Mouse (Mus musculus) lung, embryonic 15.5 days (tissue): ENCODE measurements around the gene Kcnk3. TPM values are rescaled to one million over a fixed set of nuclear protein-coding genes. Genes with fewer than 3 reads are reported as not detected.
A peak's percentile ranks its signal among the peaks of the same experiment; 100 is the strongest.

Source experiments
- ATAC-seq: fragments of 200-750 bp; cut with Nextera tagmentation; 2 replicates; pipeline ENCODE4 v1.8.0; 2017; ENCODE audit warnings: moderate number of reproducible peaks, borderline replicate concordance; ENCODE audit not compliant: low FRiP score, low TSS enrichment; ENCODE audit errors: extremely low read depth
- H3K27ac ChIP-seq: fragments of 300-500 bp; sonication (generic); 2 replicates; pipeline ENCODE4 v1.5.1; 2015; ENCODE audit warnings: moderate library complexity, mild to moderate bottlenecking, inconsistent platforms
- H3K27me3 ChIP-seq: fragments of 300-500 bp; sonication (generic); 2 replicates; pipeline ENCODE4 v1.6.1; 2015; ENCODE audit warnings: inconsistent platforms
- H3K36me3 ChIP-seq: fragments of 300-500 bp; sonication (generic); 2 replicates; pipeline ENCODE4 v1.6.1; 2015; ENCODE audit warnings: inconsistent platforms
- H3K4me1 ChIP-seq: fragments of 300-500 bp; sonication (generic); 2 replicates; pipeline ENCODE4 v1.6.1; 2015; ENCODE audit warnings: inconsistent platforms
- H3K4me2 ChIP-seq: fragments of 300-500 bp; sonication (generic); 2 replicates; pipeline ENCODE4 v1.6.1; 2015; ENCODE audit warnings: inconsistent platforms, mild to moderate bottlenecking, moderate library complexity
- H3K4me3 ChIP-seq: fragments of 300-500 bp; sonication (generic); 2 replicates; pipeline ENCODE4 v1.5.1; 2015; ENCODE audit warnings: mild to moderate bottlenecking, inconsistent platforms
- H3K9ac ChIP-seq: fragments of 300-500 bp; sonication (generic); 2 replicates; pipeline ENCODE4 v1.6.1; 2015; ENCODE audit warnings: inconsistent platforms
- H3K9me3 ChIP-seq: fragments of 300-500 bp; sonication (generic); 2 replicates; pipeline ENCODE4 v1.6.1; 2016; ENCODE audit warnings: inconsistent platforms
- WGBS: fragments of 180-500 bp; shearing (Covaris S2); methylation state at CpG from one replicate; pipeline ENCODE4 v1.1.7; 2015; 5-methylcytosine and 5-hydroxymethylcytosine counted together
- polyA plus RNA-seq: library from polyadenylated mRNA; unstranded; fragments of >200 nt; fragmentation: Nextera tagmentation; extraction: Ambion mirVana; gene quantifications from 2 replicates; pipeline ENCODE4 v1.2.1, GENCODE M21; 2015

Kcnk3 gene
- polyA plus RNA-seq, 1 experiment from 2014 or later: 23.1 TPM

DNA sequence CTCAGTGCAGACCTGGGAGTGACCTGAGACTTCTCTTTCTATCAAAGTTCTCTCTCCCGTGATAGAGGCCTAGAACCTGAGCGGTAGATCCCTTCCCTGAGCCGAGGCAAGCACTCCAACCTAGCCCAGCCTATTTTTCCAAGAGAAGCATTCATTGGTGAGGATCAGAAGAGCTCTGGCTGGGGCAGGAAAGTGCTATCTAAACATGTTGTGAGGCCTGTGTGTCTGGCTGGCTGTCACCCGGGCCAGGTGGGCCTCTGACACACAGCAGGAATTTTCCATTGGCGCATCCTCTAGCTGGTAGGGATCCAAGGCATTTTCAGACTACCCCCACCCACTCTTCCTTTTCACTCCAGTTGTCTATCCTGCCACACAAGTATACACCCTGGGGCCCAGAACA is 16.1 kb upstream of the Kcnk3 start:
- ATAC-seq: no peak
- no peak overlapping the region for H3K4me2 ChIP-seq
- no peaks in the 10 kb centered on the region for H3K36me3 ChIP-seq
- H3K27me3 ChIP-seq: no peaks in the 10 kb centered on the region
- H3K27ac ChIP-seq: no peak overlapping the region
- no peaks in the 10 kb centered on the region for H3K9me3 ChIP-seq
- no peak overlapping the region for H3K4me3 ChIP-seq
- H3K9ac ChIP-seq: no peak overlapping the region
- H3K4me1 ChIP-seq: no peaks in the 10 kb centered on the region
- WGBS: 47% methylated on average over 5 of the region's 5 CpGs

DNA sequence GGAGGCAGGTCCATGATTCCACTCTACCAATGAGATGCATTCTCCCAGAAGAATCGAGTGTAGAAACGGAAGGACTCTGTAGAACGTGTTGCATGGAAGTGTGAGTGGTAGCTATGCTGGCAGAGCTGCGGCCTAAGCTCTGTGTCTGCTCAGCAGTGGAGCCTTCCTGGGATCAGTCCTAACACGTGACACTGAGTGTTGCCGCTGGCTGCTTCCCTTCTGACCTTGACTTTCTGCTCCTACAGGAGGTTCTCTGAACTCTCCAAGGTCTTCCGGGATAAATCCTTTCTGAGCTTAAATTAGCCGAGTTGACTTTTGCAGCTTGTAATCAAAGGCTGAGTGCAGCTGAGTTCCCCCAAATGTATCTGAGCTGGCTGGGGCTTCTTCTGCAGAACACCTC is 13.6 kb upstream of the Kcnk3 start:
- WGBS: 84% methylated on average over 8 of the region's 8 CpGs
- no peak overlapping the region for H3K9ac ChIP-seq
- no peaks in the 10 kb centered on the region for H3K36me3 ChIP-seq
- no peak overlapping the region for H3K27ac ChIP-seq
- no peaks in the 10 kb centered on the region for H3K9me3 ChIP-seq
- H3K4me1 ChIP-seq: no peaks in the 10 kb centered on the region
- no peak for ATAC-seq
- H3K4me2 ChIP-seq: no peak overlapping the region
- H3K4me3 ChIP-seq: no peak overlapping the region
- H3K27me3 ChIP-seq: no peaks in the 10 kb centered on the region

DNA sequence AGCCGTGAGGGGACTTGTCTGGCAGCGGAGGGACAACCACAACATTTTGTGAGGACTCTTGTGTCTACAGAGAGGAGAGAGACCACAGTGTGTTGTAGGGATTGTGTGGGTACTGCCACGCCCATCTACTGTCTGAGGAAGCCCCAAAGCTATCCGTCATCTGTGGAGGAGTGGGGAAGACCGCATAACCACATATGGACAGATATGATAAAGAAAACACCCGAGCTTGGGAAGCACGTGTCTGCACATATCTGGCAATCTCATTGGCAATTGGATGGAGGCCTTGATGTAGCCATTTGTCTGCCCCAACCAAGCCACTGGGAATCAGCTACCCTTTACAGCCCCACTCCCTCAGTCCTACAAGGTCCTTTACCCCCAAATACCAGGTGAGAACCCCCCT is 11.7 kb upstream of the Kcnk3 start:
- H3K4me2 ChIP-seq: no peak overlapping the region
- no peaks in the 10 kb centered on the region for H3K9me3 ChIP-seq
- no peak overlapping the region for H3K9ac ChIP-seq
- H3K27ac ChIP-seq: no peak overlapping the region
- no peak for ATAC-seq
- 0 out of 2 replicates have a peak, but pooled peaks cover 2% of the 10 kb centered on the region for H3K4me1 ChIP-seq
- no peaks in the 10 kb centered on the region for H3K27me3 ChIP-seq
- H3K36me3 ChIP-seq: no peaks in the 10 kb centered on the region
- 68% methylated on average over 7 of the region's 7 CpGs for WGBS
- no peak overlapping the region for H3K4me3 ChIP-seq

DNA sequence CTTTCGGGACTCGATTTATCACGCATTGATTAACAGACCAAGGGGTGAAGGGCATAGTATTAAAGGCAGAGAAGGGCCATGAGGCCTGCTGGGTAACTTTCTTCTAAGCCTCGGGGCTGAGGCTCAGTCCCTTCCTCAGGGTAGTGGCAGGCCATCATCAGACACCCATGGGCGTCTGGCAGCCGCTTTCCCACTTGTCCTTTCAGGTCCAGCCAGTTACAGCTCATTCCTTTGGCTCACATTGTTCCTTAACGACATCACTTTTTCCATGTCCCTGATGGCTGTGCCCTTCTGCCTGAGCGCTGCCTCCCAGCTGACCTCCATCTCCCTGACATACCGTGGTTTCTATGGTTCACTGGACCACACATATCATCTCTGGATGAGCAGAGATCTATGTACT is 10.7 kb upstream of the Kcnk3 start:
- no peak overlapping the region for H3K4me3 ChIP-seq
- ATAC-seq: no peak
- no peak overlapping the region for H3K4me2 ChIP-seq
- H3K9ac ChIP-seq: no peak overlapping the region
- WGBS: 46% methylated on average over 9 of the region's 9 CpGs
- no peaks in the 10 kb centered on the region for H3K36me3 ChIP-seq
- peaks cover 13% of the 10 kb centered on the region; the same call in 1 of the 2 replicates for H3K4me1 ChIP-seq
- H3K27ac ChIP-seq: no peak overlapping the region
- H3K27me3 ChIP-seq: no peaks in the 10 kb centered on the region
- no peaks in the 10 kb centered on the region for H3K9me3 ChIP-seq

DNA sequence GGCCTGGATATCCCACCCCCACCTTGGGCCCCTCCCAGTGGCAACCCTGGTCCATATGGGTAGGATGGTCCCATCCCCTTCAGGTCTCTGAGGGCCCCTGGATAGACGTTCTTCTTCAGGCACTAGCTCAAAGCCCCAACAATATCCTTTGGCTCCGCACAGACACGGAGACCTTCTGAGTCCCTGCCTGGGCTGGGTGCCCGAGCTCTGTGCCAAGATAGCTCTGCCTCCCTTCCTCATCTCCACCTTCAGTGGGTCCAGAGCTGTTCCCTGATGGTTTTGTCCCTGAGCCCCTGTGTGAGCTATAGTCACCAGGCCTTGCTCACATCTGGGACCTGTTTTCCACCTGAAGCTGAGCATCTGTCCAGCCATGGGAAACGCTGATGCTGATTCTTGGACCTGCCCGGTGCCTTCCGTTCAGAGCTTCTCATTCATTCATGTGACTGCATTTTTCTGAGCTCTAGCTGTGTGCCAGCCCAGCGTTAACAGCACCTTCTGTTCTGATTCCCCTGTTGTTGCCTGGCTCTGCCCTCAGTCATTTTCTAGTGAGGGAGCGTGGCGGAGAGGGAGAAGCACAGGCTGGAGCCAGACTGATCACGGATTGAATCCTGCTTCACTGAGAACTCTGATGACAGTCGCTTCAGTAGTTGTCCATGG is 10.2 kb upstream of the Kcnk3 start:
- no peak overlapping the region for H3K27ac ChIP-seq
- H3K9ac ChIP-seq: no peak overlapping the region
- no peaks in the 10 kb centered on the region for H3K9me3 ChIP-seq
- WGBS: 72% methylated on average over 12 of the region's 12 CpGs
- no peak for ATAC-seq
- peaks cover 17% of the 10 kb centered on the region; the same call in 1 of the 2 replicates for H3K4me1 ChIP-seq
- no peak overlapping the region for H3K4me2 ChIP-seq
- no peaks in the 10 kb centered on the region for H3K36me3 ChIP-seq
- H3K27me3 ChIP-seq: no peaks in the 10 kb centered on the region
- H3K4me3 ChIP-seq: no peak overlapping the region

DNA sequence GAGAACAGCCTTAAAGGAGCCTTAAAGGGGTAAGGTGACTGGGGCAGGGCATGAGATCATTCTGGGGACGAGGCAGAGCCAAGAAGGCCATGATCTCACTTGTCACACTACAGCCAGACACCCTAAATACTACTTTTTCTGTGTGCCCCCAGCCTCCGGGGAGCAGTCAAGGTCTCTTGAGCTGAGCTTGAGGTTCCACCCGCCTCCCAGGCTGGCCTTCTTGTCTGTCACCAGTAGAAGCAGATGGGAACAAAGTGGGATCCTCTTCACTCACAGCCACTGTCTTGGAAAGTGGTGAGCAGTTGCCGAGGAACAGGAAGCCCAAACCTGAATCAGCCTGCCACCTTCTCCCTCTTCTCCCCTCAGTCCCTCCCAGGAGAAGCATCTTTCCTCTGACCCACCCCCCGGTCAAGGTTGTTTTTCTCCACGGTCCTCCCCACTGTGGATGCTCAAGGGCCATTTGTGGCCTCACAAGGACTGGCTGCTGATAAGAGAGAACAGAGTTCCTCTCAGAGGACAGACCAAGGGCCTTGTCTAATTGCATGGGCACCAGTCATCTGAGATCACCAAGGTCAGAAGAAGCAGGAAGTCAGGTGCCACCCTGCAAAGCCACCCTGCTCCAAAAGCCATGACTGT is 9.4 kb upstream of the Kcnk3 start:
- Histone ChIP-seq H3K9ac (no peak overlapping the region), H3K27ac (no peak overlapping the region), H3K9me3 (no peaks in the 10 kb centered on the region), H3K4me1 (peaks cover 21% of the 10 kb centered on the region; the same call in 1 of the 2 replicates), H3K4me2 (no peak overlapping the region), H3K36me3 (no peaks in the 10 kb centered on the region), H3K4me3 (no peak overlapping the region), H3K27me3 (no peaks in the 10 kb centered on the region)
- ATAC-seq: no peak
- WGBS: 56% methylated on average over 6 of the region's 6 CpGs

DNA sequence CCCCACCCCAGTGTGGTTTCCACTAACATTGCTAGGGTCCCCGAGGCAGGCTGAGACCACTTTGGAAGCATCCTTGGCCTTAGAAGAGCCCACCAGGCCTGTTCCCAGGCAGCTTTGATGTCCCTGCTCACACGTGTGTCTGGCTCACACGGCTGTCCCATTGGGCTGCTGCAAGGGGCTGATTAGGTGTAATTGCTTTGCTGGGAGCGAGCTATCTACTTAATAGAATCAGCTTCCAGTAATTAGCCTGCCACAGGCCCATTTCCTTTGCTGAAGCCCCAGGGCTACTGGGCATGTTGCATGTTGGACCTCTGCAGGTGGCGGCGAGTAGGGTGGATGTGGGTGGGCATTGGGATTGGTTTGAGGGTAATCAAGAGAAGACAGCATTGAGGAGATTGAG is 7.2 kb upstream of the Kcnk3 start:
- WGBS: 70% methylated on average over 6 of the region's 6 CpGs
- Histone ChIP-seq H3K4me1 (peaks cover 21% of the 10 kb centered on the region; the same call in 1 of the 2 replicates), H3K27ac (no peak overlapping the region), H3K4me2 (no peak overlapping the region), H3K27me3 (peaks cover 5% of the 10 kb centered on the region; the same call in 1 of the 2 replicates), H3K36me3 (no peaks in the 10 kb centered on the region), H3K4me3 (no peak overlapping the region), H3K9ac (no peak overlapping the region), H3K9me3 (no peaks in the 10 kb centered on the region)
- no peak for ATAC-seq

DNA sequence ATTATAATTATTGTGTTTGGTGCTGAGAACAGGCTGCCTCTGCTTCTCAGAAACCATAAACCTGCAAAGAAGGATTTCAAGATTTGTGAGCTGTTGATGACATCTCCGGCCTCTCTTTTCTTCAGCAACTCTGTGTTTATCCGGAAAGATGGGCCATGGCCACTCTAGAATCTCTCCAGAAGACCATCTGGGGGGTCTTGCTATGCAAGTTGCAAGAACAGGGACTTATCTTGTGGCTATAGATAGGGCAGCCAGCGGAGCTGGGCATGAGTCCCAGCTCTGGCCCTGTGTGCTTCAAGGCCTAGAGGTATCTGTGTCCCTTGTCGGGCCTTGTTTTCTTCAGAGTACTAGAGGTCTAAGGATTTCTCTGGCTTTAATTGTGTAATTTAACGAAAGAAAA is 6.0 kb upstream of the Kcnk3 start:
- Histone ChIP-seq H3K9ac (no peak overlapping the region), H3K27ac (peak overlapping the region; percentile 46), H3K4me2 (no peak overlapping the region), H3K4me1 (peaks cover 26% of the 10 kb centered on the region; the same call in 1 of the 2 replicates), H3K4me3 (no peak overlapping the region), H3K27me3 (peaks cover 12% of the 10 kb centered on the region), H3K9me3 (no peaks in the 10 kb centered on the region), H3K36me3 (no peaks in the 10 kb centered on the region)
- 53% methylated on average over 5 of the region's 5 CpGs for WGBS
- ATAC-seq: peak; percentile 65; the same call in 1 of the 2 replicates

DNA sequence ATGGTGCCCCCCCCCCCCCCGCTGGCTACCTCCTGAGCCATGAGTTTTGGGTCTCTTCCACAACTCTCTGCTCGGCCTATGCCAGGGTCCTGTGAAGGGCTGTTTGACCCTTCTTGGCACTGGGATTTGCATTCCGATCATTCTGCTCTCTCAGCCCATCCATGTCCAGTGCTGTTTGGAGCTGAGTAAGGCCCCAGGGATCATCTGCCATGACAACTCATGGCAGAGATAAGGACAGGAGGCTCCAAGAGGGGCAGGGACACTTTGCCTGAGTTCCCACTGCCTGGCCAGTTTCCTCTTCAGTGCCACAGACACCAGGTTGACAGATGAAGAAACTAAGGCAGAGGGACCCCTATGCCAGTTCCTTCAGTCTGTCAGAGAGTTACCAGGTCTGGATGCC is 1.4 kb upstream of the Kcnk3 start:
- Histone ChIP-seq H3K27me3 (peaks cover 46% of the 10 kb centered on the region), H3K4me3 (no peak overlapping the region), H3K27ac (peak overlapping the region; percentile 75; the same call in 1 of the 2 replicates), H3K9me3 (no peaks in the 10 kb centered on the region), H3K36me3 (no peaks in the 10 kb centered on the region), H3K4me1 (peaks cover 57% of the 10 kb centered on the region), H3K9ac (no peak overlapping the region), H3K4me2 (no peak overlapping the region)
- WGBS: 60% methylated on average over 2 of the region's 3 CpGs
- no peak for ATAC-seq

DNA sequence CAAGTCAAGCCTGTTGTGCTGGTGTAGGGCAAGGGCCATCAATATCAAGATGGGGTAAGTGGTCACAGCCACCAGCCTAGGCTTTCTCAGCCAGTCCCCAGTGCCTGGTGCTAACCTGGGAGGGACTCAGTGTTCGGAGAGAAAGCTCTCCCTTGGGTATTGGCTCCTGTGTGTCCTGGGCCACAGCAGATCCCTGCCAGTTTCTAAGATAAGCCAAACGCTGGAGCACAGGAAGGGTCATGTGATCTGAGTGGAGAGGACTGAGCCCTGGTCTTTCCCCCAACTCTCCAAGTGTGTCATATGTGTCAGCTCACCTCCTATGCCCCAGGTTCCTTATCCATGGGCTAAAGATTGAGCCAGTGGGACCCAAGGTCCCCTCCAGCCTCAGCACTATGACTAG is 869 bp upstream of the Kcnk3 start:
- Histone ChIP-seq H3K36me3 (no peaks in the 10 kb centered on the region), H3K4me1 (peaks cover 55% of the 10 kb centered on the region), H3K9ac (no peak overlapping the region), H3K4me2 (peak overlapping the region; percentile 80), H3K4me3 (no peak overlapping the region), H3K27ac (peak overlapping the region; percentile 75), H3K9me3 (no peaks in the 10 kb centered on the region), H3K27me3 (peaks cover 46% of the 10 kb centered on the region)
- peak; percentile 0; the same call in 1 of the 2 replicates for ATAC-seq
- 20% methylated on average over 2 of the region's 2 CpGs for WGBS

DNA sequence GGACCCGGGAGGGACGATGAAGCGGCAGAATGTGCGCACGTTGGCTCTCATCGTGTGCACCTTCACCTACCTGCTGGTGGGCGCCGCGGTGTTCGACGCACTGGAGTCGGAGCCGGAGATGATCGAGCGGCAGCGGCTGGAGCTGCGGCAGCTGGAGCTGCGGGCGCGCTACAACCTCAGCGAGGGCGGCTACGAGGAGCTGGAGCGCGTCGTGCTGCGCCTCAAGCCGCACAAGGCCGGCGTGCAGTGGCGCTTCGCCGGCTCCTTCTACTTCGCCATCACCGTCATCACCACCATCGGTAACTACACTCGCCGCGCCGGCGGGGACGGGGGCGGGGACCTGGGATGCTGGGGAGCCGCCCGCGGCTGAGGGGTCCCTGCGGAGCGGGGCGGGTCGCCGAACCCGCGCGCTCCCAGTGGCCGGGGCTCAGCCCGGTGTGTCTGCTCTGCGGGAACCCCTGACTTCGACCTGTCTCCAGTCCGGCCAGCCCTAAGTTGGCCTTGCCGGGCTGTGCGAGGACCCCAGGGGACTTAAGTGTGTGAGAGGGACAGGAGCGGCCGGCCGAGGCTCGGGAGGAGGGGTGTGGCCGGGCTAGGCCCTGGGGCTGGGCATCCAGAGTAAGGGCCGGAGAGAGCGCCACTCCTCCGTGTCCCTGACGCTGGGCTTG is 465 bp downstream of the Kcnk3 start:
- peak overlapping the region; percentile 51 for H3K4me3 ChIP-seq
- H3K36me3 ChIP-seq: no peaks in the 10 kb centered on the region
- peaks cover 59% of the 10 kb centered on the region for H3K4me1 ChIP-seq
- no peaks in the 10 kb centered on the region for H3K9me3 ChIP-seq
- 0% methylated on average over 48 of the region's 70 CpGs for WGBS
- peak overlapping the region; percentile 80 for H3K4me2 ChIP-seq
- ATAC-seq: peak; percentile 29
- H3K27ac ChIP-seq: peak overlapping the region; percentile 75
- peaks cover 46% of the 10 kb centered on the region for H3K27me3 ChIP-seq
- peak overlapping the region; percentile 47 for H3K9ac ChIP-seq

DNA sequence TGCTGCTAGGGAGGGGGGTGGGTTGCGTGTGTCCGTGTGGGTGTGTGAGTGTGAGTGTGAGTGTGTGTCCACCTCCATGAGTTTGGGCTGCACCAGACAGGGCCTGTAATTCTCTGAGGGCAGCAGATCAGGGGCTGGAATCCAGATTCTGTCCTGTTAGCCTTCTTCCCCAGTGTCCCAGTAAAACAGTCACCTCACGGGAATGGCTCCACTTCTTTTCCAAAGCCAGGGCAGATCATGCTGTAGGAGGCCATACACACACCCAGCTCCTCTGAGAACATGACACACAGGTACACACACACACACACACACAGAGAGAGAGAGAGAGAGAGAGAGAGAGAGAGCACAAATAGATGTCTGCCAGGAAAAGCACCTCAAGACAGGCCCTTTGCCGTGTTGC is 1.1 kb downstream of the Kcnk3 start:
- Histone ChIP-seq H3K27ac (no peak overlapping the region), H3K4me1 (peaks cover 65% of the 10 kb centered on the region), H3K4me3 (peak overlapping the region; percentile 51), H3K4me2 (peak overlapping the region; percentile 80), H3K9ac (peak overlapping the region; percentile 47), H3K9me3 (no peaks in the 10 kb centered on the region), H3K27me3 (peaks cover 46% of the 10 kb centered on the region), H3K36me3 (no peaks in the 10 kb centered on the region)
- no peak for ATAC-seq
- WGBS: 34% methylated on average over 4 of the region's 4 CpGs
